Mouse (Mus musculus) ES-Bruce4 (cell line): ENCODE results near the gene H1f0.
"Not testable (repeated sequence)": the region's sequence is repeated elsewhere in the genome, so short reads cannot be mapped to it uniquely, and the experiment has no call there.

Experiments used
- CTCF ChIP-seq: IDR thresholded peaks from one replicate; pipeline ENCODE4 v1.8.1; 2011; ENCODE audit warnings: low read depth, low read length
- EP300 ChIP-seq: IDR thresholded peaks from 2 replicates; pipeline ENCODE4 v1.6.1; 2011; ENCODE audit warnings: low read depth, low read length; ENCODE audit not compliant: insufficient read depth

DNA sequence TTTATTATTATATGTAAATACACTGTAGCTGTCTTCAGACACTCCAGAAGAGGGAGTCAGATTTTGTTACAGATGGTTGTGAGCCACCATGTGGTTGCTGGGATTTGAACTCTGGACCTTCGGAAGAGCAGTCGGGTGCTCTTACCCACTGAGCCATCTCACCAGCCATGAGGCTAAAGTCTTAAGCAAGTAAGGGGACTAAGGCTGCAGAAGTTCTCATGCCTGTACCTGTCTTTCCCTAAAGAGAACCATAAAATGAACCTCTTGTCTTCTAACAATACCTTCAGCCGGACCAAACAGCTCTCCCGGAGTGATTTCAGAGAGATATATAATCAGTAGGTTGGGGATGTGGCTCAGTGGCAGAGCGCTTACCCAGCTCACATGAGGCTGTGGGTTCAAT is 3.7 kb downstream of the H1f0 start:
- not testable (repeated sequence) for TF ChIP-seq CTCF, EP300
